Mouse (Mus musculus) lung, adult 2 months (tissue): Measurements from ENCODE around the gene Gm20388.

ENCODE experiments used
- CTCF ChIP-seq: fragments of 200-500 bp; IDR thresholded peaks from 2 replicates; pipeline ENCODE4 v1.5.1; 2011; ENCODE audit warnings: mild to moderate bottlenecking, low read length, control low read depth; ENCODE audit not compliant: insufficient read depth
- POLR2A ChIP-seq: fragments of 200-500 bp; IDR thresholded peaks from 2 replicates; pipeline ENCODE4 v1.6.1; 2011; ENCODE audit warnings: low read depth, mild to moderate bottlenecking, control low read depth, low read length, borderline replicate concordance; ENCODE audit errors: extremely low read depth

DNA sequence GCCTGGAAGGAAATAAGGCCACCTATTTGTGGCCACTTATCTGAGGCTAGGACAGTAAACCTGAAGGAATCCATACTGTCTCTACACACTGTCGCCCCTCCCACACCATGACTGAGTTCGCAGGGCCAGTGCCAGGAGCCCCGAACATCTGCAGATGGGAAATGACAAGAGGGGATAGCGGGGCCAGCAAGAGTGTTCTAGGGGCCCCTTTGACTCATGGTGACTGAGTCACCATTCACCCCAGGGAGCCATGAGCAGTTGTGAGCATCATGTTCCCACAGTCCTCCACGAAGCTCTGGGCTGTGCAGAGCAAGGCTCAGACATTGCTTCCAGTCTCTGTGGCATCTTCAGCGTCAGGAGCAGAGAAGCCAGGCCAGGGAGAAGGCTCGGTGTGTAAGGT is 2268.7 kb downstream of the Gm20388 start:
- TF ChIP-seq CTCF: no peak
- no peak for TF ChIP-seq POLR2A
